Mouse (Mus musculus) small intestine, adult 2 months (tissue): ENCODE measurements around the gene Slc9a1. TPM values are rescaled to one million over a fixed set of nuclear protein-coding genes. Genes with fewer than 3 reads are reported as not detected.

ENCODE experiments used
- H3K27ac ChIP-seq: fragments of 200-500 bp; 2 replicates; pipeline ENCODE4 v1.5.1; 2012; ENCODE audit warnings: low read depth, low read length, control low read depth, inconsistent platforms; ENCODE audit not compliant: insufficient read depth
- H3K27me3 ChIP-seq: fragments of 200-500 bp; 2 replicates; pipeline ENCODE4 v1.6.1; 2012; ENCODE audit warnings: mild to moderate bottlenecking, moderate library complexity, low read length, inconsistent platforms; ENCODE audit not compliant: control insufficient read depth, insufficient read depth
- H3K36me3 ChIP-seq: fragments of 200-500 bp; 2 replicates; pipeline ENCODE4 v1.6.1; 2012; ENCODE audit warnings: mild to moderate bottlenecking, low read length, control low read depth, inconsistent platforms; ENCODE audit not compliant: control insufficient read depth, insufficient read depth
- H3K4me1 ChIP-seq: fragments of 200-500 bp; 2 replicates; pipeline ENCODE4 v1.6.1; 2012; ENCODE audit warnings: low read length, inconsistent platforms, mixed read lengths; ENCODE audit not compliant: control insufficient read depth, insufficient read depth, insufficient read length
- H3K4me3 ChIP-seq: fragments of 200-500 bp; 2 replicates; pipeline ENCODE4 v1.5.1; 2012; ENCODE audit warnings: low read depth, mild to moderate bottlenecking, control low read depth, inconsistent platforms, low read length, moderate library complexity
- CTCF ChIP-seq: fragments of 200-500 bp; IDR thresholded peaks from 2 replicates; pipeline ENCODE4 v1.5.1; 2012; ENCODE audit warnings: low read depth, mild to moderate bottlenecking, control low read depth, inconsistent platforms, low read length, moderate library complexity, mixed read lengths; ENCODE audit not compliant: insufficient replicate concordance, insufficient read length; ENCODE audit errors: extremely low read depth
- POLR2A ChIP-seq: fragments of 200-500 bp; IDR thresholded peaks from 2 replicates; pipeline ENCODE4 v1.6.1; 2012; ENCODE audit warnings: low read depth, mild to moderate bottlenecking, control low read depth, inconsistent platforms, low read length, moderate library complexity
- WGBS: fragments of 180-500 bp; shearing (Covaris S2); methylation state at CpG from one replicate; pipeline ENCODE4 v1.1.7; 2018; 5-methylcytosine and 5-hydroxymethylcytosine counted together
- polyA plus RNA-seq: library from polyadenylated mRNA; depleted of rRNA; stranded (reverse); fragments of >200 nt; gene quantifications from 2 replicates; pipeline ENCODE4 v1.2.3, GENCODE M21; 2012; rRNA removed

Slc9a1 gene
- polyA plus RNA-seq: 35.4 and 46.3 TPM in 2 replicates

DNA sequence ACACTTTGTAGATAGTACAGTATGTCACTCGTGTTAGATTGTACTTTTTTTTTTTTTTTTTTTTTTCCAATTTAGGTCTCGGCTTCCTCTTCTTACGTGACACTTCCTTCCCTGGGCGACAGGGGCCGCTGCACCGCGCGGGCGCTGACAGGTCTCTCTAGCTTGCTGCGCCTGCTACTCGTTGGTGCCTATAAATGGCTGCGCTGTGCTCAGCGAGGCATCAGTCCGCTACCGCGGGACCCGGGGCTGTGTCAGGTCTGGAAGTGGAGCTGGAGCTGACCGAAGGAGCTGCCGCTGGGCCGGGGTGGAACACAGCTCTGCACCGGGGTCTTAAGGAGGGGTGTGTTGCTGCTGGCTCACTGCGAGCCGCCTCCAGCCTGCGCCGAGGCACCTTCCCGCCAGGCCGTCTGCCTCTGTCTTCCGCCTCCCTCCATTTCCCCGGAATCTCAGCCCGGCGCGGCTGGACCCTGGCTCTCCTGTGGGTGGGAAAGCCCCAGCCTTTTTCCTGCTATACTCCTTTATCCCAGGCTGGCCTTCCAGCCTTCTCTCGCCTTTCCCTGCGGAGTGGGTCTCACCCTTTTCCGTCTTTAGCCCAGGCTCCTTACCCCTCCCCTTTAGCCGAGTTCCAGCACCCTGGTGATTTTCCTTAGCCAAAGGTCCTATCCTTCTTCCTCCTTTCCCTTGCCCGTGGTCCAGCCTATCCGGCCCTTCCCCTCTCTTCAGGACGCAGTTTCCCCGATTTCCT lies at the start of gene Slc9a1:
TSS of gene Slc9a1 (plus strand) at position 154 of the 745 bp plus-strand sequence.
- TF ChIP-seq CTCF: peak; percentile 84
- TF ChIP-seq POLR2A: peak; percentile 100
- WGBS: under 1% methylated on average over 40 of the region's 40 CpGs

DNA sequence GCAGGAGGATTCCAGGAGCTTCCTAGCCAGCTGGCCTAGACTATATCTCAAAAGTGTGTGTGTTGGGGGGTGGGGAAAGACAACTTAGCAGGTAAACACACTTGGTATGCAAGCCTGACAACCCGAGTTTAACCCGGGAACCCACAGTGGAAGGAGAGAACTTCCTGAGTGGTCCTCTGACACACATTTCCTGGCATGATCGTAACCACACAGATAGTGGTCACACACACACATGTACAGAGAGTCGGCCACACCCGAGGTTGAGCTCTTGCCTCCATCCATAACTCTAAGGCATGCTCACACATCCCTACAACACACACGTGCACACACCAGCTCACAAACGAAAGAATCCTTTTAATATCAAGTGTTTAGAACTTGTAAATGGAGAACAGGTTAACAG lies 41.4 kb upstream of the Slc9a1 start:
- 75% methylated on average over 7 of the region's 7 CpGs for WGBS
- peaks cover 4% of the 10 kb centered on the region for H3K36me3 ChIP-seq
- TF ChIP-seq POLR2A: no peak
- TF ChIP-seq CTCF: no peak
- H3K27me3 ChIP-seq: no peaks in the 10 kb centered on the region
- peaks cover 9% of the 10 kb centered on the region; the same call in 1 of the 2 replicates for H3K4me1 ChIP-seq
- H3K27ac ChIP-seq: no peak overlapping the region
- no peak overlapping the region for H3K4me3 ChIP-seq

More for the DNA sequence above, at the start of gene Slc9a1:
- peaks cover 2% of the 10 kb centered on the region for H3K36me3 ChIP-seq
- peaks cover 26% of the 10 kb centered on the region for H3K4me1 ChIP-seq
- peak within 1 kb of the TSS; percentile 90 for H3K27ac ChIP-seq
- peak within 1 kb of the TSS; percentile 92 for H3K4me3 ChIP-seq
- H3K27me3 ChIP-seq: no peaks in the 10 kb centered on the region

DNA sequence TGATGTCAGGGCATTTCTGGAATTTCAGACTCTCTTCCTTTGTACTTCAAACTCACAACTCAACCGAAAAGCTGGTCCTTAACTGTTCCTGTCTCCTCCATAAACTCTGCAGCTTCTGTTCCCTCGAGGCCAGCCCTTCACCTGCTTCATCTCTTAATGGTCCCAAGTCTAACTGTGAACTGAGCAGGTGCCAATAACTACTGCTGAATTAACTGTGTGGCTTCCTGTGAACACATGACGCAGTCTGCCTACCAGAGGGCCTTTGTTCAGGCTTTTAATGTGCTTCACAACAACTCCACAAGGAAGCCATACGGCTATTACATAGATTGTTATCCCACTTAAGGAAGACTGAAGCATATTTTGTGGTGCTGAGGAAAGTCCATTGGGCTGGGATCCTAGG lies 39.2 kb upstream of the Slc9a1 start:
- H3K4me3 ChIP-seq: no peak overlapping the region
- H3K36me3 ChIP-seq: no peaks in the 10 kb centered on the region; the same call in 1 of the 2 replicates
- no peak for TF ChIP-seq POLR2A
- no peak for TF ChIP-seq CTCF
- H3K27ac ChIP-seq: 0 out of 2 replicates have a peak overlapping the region, but pooled peaks have one; percentile 6
- no peaks in the 10 kb centered on the region for H3K27me3 ChIP-seq
- peaks cover 16% of the 10 kb centered on the region for H3K4me1 ChIP-seq
- 22% methylated on average over 4 of the region's 4 CpGs for WGBS

DNA sequence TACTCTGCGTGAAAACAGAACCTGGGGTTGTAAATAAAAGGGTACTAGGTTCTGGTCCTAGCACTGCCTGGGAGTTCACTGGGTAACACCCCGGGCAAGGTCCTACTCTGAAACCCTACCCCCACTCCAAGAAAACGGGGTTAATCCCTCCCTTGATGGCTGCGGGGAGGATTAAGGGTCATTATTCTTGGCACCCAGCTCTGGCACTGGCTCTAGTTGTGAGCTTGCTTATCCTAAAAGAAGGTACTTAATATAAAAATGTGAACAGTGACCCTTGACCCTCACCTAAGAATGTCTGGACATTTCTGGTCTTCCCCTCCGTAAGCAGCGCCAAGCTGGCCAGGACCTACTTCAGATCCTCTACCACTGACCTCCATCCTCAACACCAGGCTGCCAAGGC lies 36.2 kb upstream of the Slc9a1 start:
- Histone ChIP-seq H3K27me3 (no peaks in the 10 kb centered on the region), H3K27ac (peak overlapping the region; percentile 59), H3K4me3 (no peak overlapping the region), H3K4me1 (peaks cover 16% of the 10 kb centered on the region), H3K36me3 (no peaks in the 10 kb centered on the region)
- TF ChIP-seq POLR2A (no peak), CTCF (no peak)
- WGBS: 33% methylated on average over 6 of the region's 6 CpGs

DNA sequence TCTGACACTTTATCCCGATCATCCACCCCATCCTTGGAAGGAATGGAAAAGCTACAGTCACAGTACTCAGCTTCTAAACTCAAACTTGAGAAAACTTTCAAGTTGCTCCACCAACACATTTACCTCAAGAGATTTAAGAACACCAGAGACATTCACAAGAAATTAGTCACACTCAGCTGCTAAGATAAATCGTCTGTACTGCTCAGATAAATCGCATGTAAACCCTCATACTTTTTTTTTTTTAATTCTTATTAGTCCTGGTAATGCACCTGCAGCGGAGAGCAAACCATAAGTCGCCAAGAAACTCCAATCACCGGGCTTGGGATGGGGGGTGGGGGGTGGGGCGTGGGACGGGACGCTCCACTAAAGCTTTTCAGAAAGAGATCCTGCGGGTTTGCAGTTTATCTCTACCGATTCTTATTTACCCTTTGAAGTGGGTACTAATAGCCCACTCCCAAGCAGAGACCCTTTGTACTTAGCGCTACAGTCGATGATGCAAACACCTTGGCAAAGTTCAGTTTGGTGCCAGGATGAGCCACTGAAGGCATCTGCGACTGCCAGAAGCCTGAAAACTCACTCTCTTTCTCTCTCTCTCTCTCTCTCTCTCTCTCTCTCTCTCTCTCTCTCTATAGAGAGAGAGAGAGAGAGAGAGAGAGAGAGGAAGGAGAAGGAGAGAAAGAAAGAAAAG lies 31.5 kb upstream of the Slc9a1 start:
- 4% methylated on average over 14 of the region's 14 CpGs for WGBS
- H3K4me1 ChIP-seq: peaks cover 8% of the 10 kb centered on the region
- H3K27ac ChIP-seq: no peak overlapping the region
- H3K4me3 ChIP-seq: peak overlapping the region; percentile 87
- H3K36me3 ChIP-seq: no peaks in the 10 kb centered on the region
- TF ChIP-seq CTCF (no peak), POLR2A (no peak)
- no peaks in the 10 kb centered on the region for H3K27me3 ChIP-seq

DNA sequence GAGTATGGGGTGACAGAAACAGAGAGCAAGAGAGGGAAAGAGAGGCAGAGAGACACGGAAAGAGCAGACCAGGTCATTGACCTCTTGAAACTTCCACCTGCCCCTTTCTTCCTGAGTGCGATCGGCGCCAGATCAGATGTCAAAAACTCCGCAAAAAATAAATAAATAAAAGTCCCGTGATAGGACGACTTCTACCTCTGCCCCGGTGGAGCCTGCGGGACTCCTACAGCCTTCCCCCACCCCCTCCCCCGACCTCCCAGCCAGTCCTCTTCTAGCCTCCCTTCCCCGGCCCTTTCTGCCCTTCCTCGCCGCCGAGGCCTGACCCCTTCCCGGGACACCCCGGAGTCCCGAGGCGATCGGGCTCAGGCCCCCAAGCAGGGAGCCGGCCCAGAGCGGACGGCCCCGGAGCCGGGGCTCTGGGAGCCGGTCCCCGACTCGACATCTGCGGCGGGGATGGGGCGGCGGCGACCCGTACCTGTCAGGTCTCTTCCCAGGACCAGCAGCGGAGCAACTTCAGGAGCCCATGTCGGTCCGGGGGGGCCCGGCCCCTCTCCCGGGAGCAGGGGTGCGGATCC lies 30.9 kb upstream of the Slc9a1 start:
- no peaks in the 10 kb centered on the region for H3K36me3 ChIP-seq
- H3K27me3 ChIP-seq: no peaks in the 10 kb centered on the region
- under 1% methylated on average over 39 of the region's 39 CpGs for WGBS
- H3K4me1 ChIP-seq: peaks cover 4% of the 10 kb centered on the region
- H3K4me3 ChIP-seq: peak overlapping the region; percentile 87
- TF ChIP-seq POLR2A (no peak), CTCF (no peak)
- peak overlapping the region; percentile 42 for H3K27ac ChIP-seq

DNA sequence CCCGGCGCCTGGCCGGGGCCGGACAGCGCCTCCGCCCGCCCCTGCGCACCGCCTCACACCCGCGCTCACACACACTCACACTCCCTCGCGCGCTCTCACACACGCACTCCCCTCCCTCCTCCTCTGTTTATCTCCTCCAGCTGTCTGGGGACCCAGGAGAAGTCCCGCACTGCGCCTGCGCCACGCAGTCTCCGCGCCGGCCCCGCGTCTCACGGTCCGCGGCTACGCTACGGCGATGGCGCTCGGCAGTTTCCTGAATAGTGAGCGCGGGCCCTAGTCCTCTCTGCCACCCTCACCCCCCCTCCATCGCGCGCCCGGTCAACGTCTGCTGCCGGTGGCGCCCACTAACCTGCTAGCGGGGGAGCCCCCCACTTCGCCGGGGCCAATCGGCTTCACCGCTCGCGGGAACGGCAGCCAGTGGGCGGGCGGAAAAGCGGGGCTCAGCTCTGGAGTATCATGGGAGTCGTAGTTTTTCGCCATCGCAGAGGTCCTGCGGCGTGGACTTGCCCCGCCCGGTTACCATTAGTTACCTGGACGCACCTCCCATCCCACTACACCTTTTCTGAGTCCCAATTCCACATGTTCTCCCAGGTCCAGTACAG lies 30.3 kb upstream of the Slc9a1 start:
- peak overlapping the region; percentile 87 for H3K4me3 ChIP-seq
- under 1% methylated on average over 57 of the region's 60 CpGs for WGBS
- TF ChIP-seq CTCF: no peak
- TF ChIP-seq POLR2A: peak; percentile 54; the same call in 1 of the 2 replicates
- peak overlapping the region; percentile 42 for H3K27ac ChIP-seq
- no peaks in the 10 kb centered on the region for H3K27me3 ChIP-seq
- no peaks in the 10 kb centered on the region for H3K36me3 ChIP-seq
- no peaks in the 10 kb centered on the region for H3K4me1 ChIP-seq
